Mouse (Mus musculus): ENCODE results near the gene Nol9. TPM values are rescaled to one million over a fixed set of nuclear protein-coding genes. Genes with fewer than 3 reads are reported as not detected.
A peak's percentile ranks its signal among the peaks of the same experiment; 100 is the strongest.
"Not testable (repeated sequence)": the region's sequence is repeated elsewhere in the genome, so short reads cannot be mapped to it uniquely, and the experiment has no call there.

Nol9 gene
- polyA plus RNA-seq, 1 experiment from 2014 or later, result 22.4 TPM

- not testable (repeated sequence) for H3K9ac ChIP-seq (ENCODE audit: low read depth, low read length); H3K36me3 ChIP-seq (ENCODE audit: control insufficient read depth, insufficient read depth, low read length); H3K27ac ChIP-seq (ENCODE audit: low read length); H3K27me3 ChIP-seq (replicated peaks; ENCODE audit: control insufficient read depth, insufficient read depth, low read length); ATAC-seq; H3K9me3 ChIP-seq (ENCODE audit: control insufficient read depth, low read length); H3K4me2 ChIP-seq (ENCODE audit: low read depth, low read length); H3K4me3 ChIP-seq (ENCODE audit: low read length)
- WGBS, result 91% methylated on average over 6 of the region's 6 CpGs
- H3K4me1 ChIP-seq (ENCODE audit: control insufficient read depth, insufficient read depth, low read length), result peaks cover 11% of the 10 kb centered on the region
These were observed 2.7 kb upstream of the Nol9 start for GRCm38 (mm10) chr4:152036464-152036863.

- H3K4me2 ChIP-seq (ENCODE audit: low read depth, low read length), result peak within 1 kb of the TSS; percentile 90
- WGBS, result 45% methylated on average over 10 of the region's 10 CpGs
- peaks cover 9% of the 10 kb centered on the region for H3K4me1 ChIP-seq (ENCODE audit: control insufficient read depth, insufficient read depth, low read length)
- no peaks in the 10 kb centered on the region for H3K27me3 ChIP-seq (replicated peaks; ENCODE audit: control insufficient read depth, insufficient read depth, low read length)
- H3K9me3 ChIP-seq (ENCODE audit: control insufficient read depth, low read length), result no peaks in the 10 kb centered on the region
- no peak for ATAC-seq
- H3K9ac ChIP-seq (ENCODE audit: low read depth, low read length), result peak within 1 kb of the TSS; percentile 89
- H3K27ac ChIP-seq (ENCODE audit: low read length), result no peak within 1 kb of the TSS
- H3K36me3 ChIP-seq (ENCODE audit: control insufficient read depth, insufficient read depth, low read length), result peaks cover 17% of the 10 kb centered on the region
- peak within 1 kb of the TSS; percentile 83 for H3K4me3 ChIP-seq (ENCODE audit: low read length)
These were observed 716 bp upstream of the Nol9 start, which contains the start of gene Tas1r1 for GRCm38 (mm10) chr4:152038225-152038984. TSS of gene Tas1r1 (minus strand) at chr4:152038568.

GRCm38 (mm10) chr4:152039831-152040310 lies 750 bp downstream of the Nol9 start:
- Histone ChIP-seq H3K4me2 (ENCODE audit: low read depth, low read length) (peak overlapping the region; percentile 90), H3K4me1 (ENCODE audit: control insufficient read depth, insufficient read depth, low read length) (peaks cover 9% of the 10 kb centered on the region), H3K27ac (ENCODE audit: low read length) (no peak overlapping the region), H3K27me3 (replicated peaks; ENCODE audit: control insufficient read depth, insufficient read depth, low read length) (no peaks in the 10 kb centered on the region), H3K9ac (ENCODE audit: low read depth, low read length) (peak overlapping the region; percentile 89), H3K4me3 (ENCODE audit: low read length) (peak overlapping the region; percentile 83), H3K36me3 (ENCODE audit: control insufficient read depth, insufficient read depth, low read length) (peaks cover 17% of the 10 kb centered on the region), H3K9me3 (ENCODE audit: control insufficient read depth, low read length) (no peaks in the 10 kb centered on the region)
- WGBS, result 4% methylated on average over 25 of the region's 25 CpGs
- ATAC-seq, result peak; percentile 14

- no peak overlapping the region for H3K27ac ChIP-seq (ENCODE audit: low read length)
- H3K36me3 ChIP-seq (ENCODE audit: control insufficient read depth, insufficient read depth, low read length), result peaks cover 26% of the 10 kb centered on the region
- H3K9me3 ChIP-seq (ENCODE audit: control insufficient read depth, low read length), result no peaks in the 10 kb centered on the region
- no peak for ATAC-seq
- H3K4me2 ChIP-seq (ENCODE audit: low read depth, low read length), result no peak overlapping the region
- peaks cover 9% of the 10 kb centered on the region for H3K4me1 ChIP-seq (ENCODE audit: control insufficient read depth, insufficient read depth, low read length)
- WGBS, result 97% methylated on average over 22 of the region's 22 CpGs
- no peak overlapping the region for H3K9ac ChIP-seq (ENCODE audit: low read depth, low read length)
- H3K4me3 ChIP-seq (ENCODE audit: low read length), result no peak overlapping the region
- no peaks in the 10 kb centered on the region for H3K27me3 ChIP-seq (replicated peaks; ENCODE audit: control insufficient read depth, insufficient read depth, low read length)
These were observed 3.0 kb downstream of the Nol9 start for GRCm38 (mm10) chr4:152041924-152042641.

GRCm38 (mm10) chr4:152043171-152043570 lies 4.0 kb downstream of the Nol9 start:
- H3K4me2 ChIP-seq (ENCODE audit: low read depth, low read length), result no peak overlapping the region
- no peak overlapping the region for H3K27ac ChIP-seq (ENCODE audit: low read length)
- H3K4me3 ChIP-seq (ENCODE audit: low read length), result no peak overlapping the region
- peaks cover 31% of the 10 kb centered on the region for H3K36me3 ChIP-seq (ENCODE audit: control insufficient read depth, insufficient read depth, low read length)
- ATAC-seq, result no peak
- H3K27me3 ChIP-seq (replicated peaks; ENCODE audit: control insufficient read depth, insufficient read depth, low read length), result no peaks in the 10 kb centered on the region
- no peaks in the 10 kb centered on the region for H3K9me3 ChIP-seq (ENCODE audit: control insufficient read depth, low read length)
- 88% methylated on average over 3 of the region's 3 CpGs for WGBS
- peaks cover 9% of the 10 kb centered on the region for H3K4me1 ChIP-seq (ENCODE audit: control insufficient read depth, insufficient read depth, low read length)
- H3K9ac ChIP-seq (ENCODE audit: low read depth, low read length), result no peak overlapping the region

GRCm38 (mm10) chr4:152044609-152045008 lies 5.5 kb downstream of the Nol9 start:
- Histone ChIP-seq H3K4me2 (ENCODE audit: low read depth, low read length) (no peak overlapping the region), H3K4me3 (ENCODE audit: low read length) (no peak overlapping the region), H3K9ac (ENCODE audit: low read depth, low read length) (no peak overlapping the region), H3K9me3 (ENCODE audit: control insufficient read depth, low read length) (no peaks in the 10 kb centered on the region), H3K27ac (ENCODE audit: low read length) (no peak overlapping the region), H3K36me3 (ENCODE audit: control insufficient read depth, insufficient read depth, low read length) (peaks cover 33% of the 10 kb centered on the region), H3K4me1 (ENCODE audit: control insufficient read depth, insufficient read depth, low read length) (peaks cover 9% of the 10 kb centered on the region), H3K27me3 (replicated peaks; ENCODE audit: control insufficient read depth, insufficient read depth, low read length) (no peaks in the 10 kb centered on the region)
- 77% methylated on average over 6 of the region's 6 CpGs for WGBS
- ATAC-seq, result no peak

GRCm38 (mm10) chr4:152062390-152063110 lies 23.4 kb downstream of the Nol9 start:
- no peak overlapping the region for H3K4me2 ChIP-seq (ENCODE audit: low read depth, low read length)
- 64% methylated on average over 9 of the region's 9 CpGs for WGBS
- H3K27ac ChIP-seq (ENCODE audit: low read length), result no peak overlapping the region
- no peak overlapping the region for H3K4me3 ChIP-seq (ENCODE audit: low read length)
- no peak overlapping the region for H3K9ac ChIP-seq (ENCODE audit: low read depth, low read length)
- no peaks in the 10 kb centered on the region for H3K27me3 ChIP-seq (replicated peaks; ENCODE audit: control insufficient read depth, insufficient read depth, low read length)
- peak; percentile 26; the same call in 1 of the 2 replicates for ATAC-seq
- no peaks in the 10 kb centered on the region for H3K4me1 ChIP-seq (ENCODE audit: control insufficient read depth, insufficient read depth, low read length)
- peaks cover 16% of the 10 kb centered on the region for H3K36me3 ChIP-seq (ENCODE audit: control insufficient read depth, insufficient read depth, low read length)
- no peaks in the 10 kb centered on the region for H3K9me3 ChIP-seq (ENCODE audit: control insufficient read depth, low read length)

- ATAC-seq, result no peak
- 0 out of 2 replicates have a peak, but pooled peaks cover 3% of the 10 kb centered on the region for H3K36me3 ChIP-seq (ENCODE audit: control insufficient read depth, insufficient read depth, low read length)
- H3K4me1 ChIP-seq (ENCODE audit: control insufficient read depth, insufficient read depth, low read length), result peaks cover 3% of the 10 kb centered on the region
- no peaks in the 10 kb centered on the region for H3K9me3 ChIP-seq (ENCODE audit: control insufficient read depth, low read length)
- no peaks in the 10 kb centered on the region for H3K27me3 ChIP-seq (replicated peaks; ENCODE audit: control insufficient read depth, insufficient read depth, low read length)
- no peak overlapping the region for H3K4me3 ChIP-seq (ENCODE audit: low read length)
- no peak overlapping the region for H3K27ac ChIP-seq (ENCODE audit: low read length)
- no peak overlapping the region for H3K9ac ChIP-seq (ENCODE audit: low read depth, low read length)
- H3K4me2 ChIP-seq (ENCODE audit: low read depth, low read length), result no peak overlapping the region
These were observed 28.2 kb downstream of the Nol9 start for GRCm38 (mm10) chr4:152067280-152067679.

- Histone ChIP-seq H3K4me1 (ENCODE audit: control insufficient read depth, insufficient read depth, low read length) (peaks cover 9% of the 10 kb centered on the region), H3K27ac (ENCODE audit: low read length) (no peak overlapping the region), H3K9me3 (ENCODE audit: control insufficient read depth, low read length) (no peaks in the 10 kb centered on the region), H3K36me3 (ENCODE audit: control insufficient read depth, insufficient read depth, low read length) (0 out of 2 replicates have a peak, but pooled peaks cover 3% of the 10 kb centered on the region), H3K4me2 (ENCODE audit: low read depth, low read length) (no peak overlapping the region), H3K27me3 (replicated peaks; ENCODE audit: control insufficient read depth, insufficient read depth, low read length) (no peaks in the 10 kb centered on the region), H3K9ac (ENCODE audit: low read depth, low read length) (no peak overlapping the region), H3K4me3 (ENCODE audit: low read length) (no peak overlapping the region)
- WGBS, result 67% methylated on average over 6 of the region's 6 CpGs
- ATAC-seq, result no peak
These were observed 29.1 kb downstream of the Nol9 start for GRCm38 (mm10) chr4:152068166-152068724.

Data from intestine, embryonic 16.5 days (tissue).